Mouse (Mus musculus): ENCODE results near the gene Fam181a.

Gene Fam181a

DNA sequence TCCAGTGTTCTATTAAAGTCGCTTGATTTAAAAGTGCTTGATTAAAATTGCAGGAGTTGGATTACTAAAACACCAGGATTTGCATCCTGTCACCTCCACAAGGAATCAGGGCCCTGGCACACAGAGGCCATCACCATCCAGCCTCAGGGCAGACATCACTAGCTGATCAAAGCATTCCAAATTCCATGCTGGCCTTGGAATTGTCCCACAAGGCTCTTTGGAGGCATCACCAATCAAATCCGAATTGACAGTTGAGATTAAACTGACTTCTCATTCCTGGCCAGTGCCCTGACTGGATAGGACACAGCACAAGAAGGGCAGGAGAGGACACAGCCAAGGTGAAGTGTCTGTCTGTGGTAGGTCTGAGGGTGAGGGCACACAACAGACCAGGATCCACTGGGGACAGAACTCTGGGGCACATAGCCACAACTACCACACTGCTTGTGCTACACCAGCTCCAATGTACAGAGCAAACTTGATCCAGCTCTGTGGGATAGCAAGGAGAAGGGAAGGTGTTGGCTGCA, at the start of gene Fam181a:
TSS of gene Fam181a (plus strand) at position 232 of the 524 bp plus-strand sequence.
- in situ Hi-C loops (cut with MboI, MseI), result loop anchor here in 1 of 2 experiments (10.0 kb wide), 1 partner anchor 684 kb away; no protein-coding TSS in a partner anchor

- in situ Hi-C loops (cut with MboI, MseI), result no loop called here
Observed at GRCm38 (mm10) chr12:103262017-103262865, 48.5 kb upstream of the Fam181a start.

DNA sequence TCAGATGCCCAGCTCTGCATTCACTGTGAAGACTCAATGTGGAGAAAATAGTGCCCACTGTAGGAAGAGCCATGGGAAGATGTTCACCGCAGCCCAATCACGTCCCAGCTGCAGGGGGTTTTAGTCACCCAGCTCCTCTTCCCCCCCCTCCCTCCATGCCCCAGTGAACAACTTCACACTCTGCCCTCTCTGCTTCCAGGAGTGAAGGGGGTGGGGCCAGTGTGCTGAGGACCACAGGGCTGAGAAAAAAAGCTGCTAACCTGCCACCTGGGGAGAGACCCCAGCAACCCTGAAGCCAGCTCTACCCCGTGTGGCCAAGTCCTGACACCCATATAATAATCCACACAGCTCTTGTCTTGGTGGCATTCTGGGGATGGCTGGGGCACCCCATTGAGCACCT, 44.2 kb upstream of the Fam181a start:
- in situ Hi-C loops (cut with MboI, MseI), result no loop called here

DNA sequence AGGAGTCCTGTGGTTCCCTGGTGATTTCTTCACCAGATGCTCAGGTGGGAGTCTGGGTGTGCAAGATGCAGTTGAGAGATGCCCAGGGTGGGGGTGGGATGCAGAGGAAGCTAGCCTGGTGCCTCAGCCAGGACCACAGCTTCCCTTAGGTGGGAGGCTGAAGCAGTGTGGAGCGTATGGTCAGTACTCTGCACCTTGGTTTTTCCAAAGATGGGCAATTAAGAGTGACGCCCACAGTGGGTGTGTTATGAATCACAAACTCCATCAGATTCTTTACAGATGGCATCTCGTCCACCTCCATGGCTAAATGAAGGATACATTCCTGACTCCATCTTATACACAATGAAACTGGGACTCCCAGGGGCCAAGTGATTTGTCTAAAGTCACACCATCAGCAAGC, 38.6 kb upstream of the Fam181a start:
- in situ Hi-C loops (cut with MboI, MseI), result no loop called here

DNA sequence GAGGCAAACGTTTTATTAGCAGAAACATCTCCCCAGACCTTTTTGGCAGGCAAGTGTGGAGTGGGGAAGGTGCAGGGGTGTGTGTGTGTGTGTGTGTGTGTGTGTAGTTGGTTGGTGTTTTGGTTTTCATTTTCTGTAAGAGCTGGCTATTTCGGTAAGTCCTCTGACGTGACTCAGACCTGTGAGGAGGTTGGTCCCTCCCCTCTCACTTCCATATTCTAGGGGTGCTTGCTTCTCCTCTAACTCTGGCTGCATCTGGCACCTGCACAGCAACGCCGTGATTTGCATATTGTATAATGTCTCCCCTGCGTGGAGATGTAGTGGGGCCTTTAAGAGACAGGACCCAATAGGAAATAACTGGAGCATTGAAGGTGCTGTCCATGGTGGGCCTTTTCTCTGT, 37.7 kb upstream of the Fam181a start:
- in situ Hi-C loops (cut with MboI, MseI), result no loop called here

- in situ Hi-C loops (cut with MboI, MseI), result no loop called here
Observed at GRCm38 (mm10) chr12:103273732-103274131, 37.0 kb upstream of the Fam181a start.

DNA sequence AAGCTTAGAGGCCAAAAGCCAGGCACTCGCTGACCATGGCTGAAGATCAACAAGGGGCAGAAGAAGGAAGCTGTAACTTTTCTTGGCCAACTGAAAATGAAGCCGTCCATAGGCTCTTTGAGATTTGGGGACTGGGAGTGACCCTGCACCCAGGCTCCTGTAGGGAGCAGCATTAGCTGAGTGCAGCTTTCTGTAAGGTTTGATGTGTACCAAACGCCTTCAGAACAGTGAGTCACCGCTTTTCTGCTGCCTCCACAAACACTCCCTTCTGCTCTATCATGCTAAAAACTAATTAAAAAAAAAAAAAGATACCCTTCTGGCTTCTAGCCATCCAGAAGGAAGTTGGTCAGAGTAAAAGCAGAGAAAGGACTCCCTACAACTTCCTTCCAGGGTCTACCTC, 34.4 kb upstream of the Fam181a start:
- in situ Hi-C loops (cut with MboI, MseI), result no loop called here

DNA sequence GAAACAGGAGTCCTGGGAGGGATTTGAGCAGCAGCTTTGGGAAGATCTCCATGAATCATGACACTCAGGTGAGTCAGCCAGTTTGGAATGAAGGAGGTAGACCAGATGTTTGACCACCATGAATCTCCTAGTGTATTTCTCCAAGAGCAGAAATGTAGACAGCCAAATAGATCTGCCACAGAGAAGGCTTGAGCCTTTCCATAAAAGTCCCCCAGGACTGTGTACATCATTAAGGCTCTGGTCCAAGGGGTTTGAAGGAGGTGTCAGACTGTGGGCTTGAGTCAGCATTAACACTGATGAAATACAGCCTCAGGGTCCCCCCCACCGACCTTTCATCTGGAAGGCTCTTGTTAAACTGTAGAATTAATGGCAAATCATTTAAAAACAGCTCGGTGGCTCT, 29.3 kb upstream of the Fam181a start:
- in situ Hi-C loops (cut with MboI, MseI), result no loop called here

- in situ Hi-C loops (cut with MboI, MseI), result no loop called here
Observed at GRCm38 (mm10) chr12:103281912-103282311, 28.9 kb upstream of the Fam181a start.

DNA sequence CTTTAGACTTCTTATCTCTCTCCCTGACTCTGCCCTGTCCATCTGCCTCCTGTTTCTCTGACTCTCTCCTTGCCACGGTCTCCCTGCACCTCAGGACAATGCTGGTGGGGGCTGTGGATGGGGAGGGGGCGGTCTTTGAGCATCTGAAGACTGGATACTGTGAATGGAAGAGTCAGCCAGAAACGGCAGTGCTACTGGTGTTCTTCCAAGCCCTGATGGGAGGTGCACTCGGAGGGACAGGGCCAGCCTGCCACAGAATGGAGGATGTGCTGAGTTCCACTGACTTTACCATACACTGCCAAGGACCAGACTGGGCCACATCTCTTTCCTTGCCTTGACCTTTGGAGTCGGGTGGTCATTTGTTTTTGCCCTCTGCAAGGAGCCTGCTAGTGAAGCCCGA, 27.8 kb upstream of the Fam181a start:
- in situ Hi-C loops (cut with MboI, MseI), result no loop called here

DNA sequence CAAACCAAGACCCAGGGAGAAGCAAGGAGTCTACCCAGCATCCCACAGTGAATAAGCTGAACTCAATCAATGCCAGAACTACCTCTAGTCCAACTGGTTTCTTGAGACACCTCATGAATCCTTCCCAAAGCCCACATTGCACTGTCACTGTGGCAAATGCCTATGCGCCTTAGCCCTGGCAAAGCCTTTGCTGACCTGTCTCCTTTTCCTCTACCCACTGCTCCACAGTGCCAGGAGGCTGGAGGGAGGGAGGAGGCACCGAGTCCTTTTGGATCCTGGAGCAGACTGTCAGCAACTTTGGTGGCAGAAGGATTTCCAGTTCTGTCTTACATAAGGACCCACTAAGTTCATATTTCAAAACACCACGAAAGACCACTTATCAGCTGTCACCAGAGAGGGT, 27.4 kb upstream of the Fam181a start:
- in situ Hi-C loops (cut with MboI, MseI), result no loop called here

DNA sequence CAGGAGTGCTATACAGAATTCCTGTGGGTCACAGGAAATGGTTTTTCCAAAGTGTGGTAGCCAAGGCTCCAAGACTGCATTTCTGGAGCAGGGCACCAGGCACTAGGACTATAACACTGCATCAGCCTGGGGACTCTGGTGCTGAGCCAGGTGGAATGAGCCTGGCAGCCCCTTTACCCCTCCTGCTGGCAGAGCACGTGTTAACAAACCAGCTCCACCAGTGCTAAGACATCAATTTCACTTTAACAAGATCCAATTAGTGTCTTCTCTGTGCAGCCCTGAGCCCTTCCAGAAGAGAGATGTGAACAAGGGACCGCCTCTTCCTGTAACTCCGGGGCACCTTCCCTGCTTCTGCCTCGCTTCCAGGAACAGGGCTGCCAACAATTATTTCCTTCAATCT, 23.5 kb upstream of the Fam181a start:
- in situ Hi-C loops (cut with MboI, MseI), result no loop called here

GRCm38 (mm10) chr12:103292366-103292765, 18.4 kb upstream of the Fam181a start:
- in situ Hi-C loops (cut with MboI, MseI), result no loop called here

GRCm38 (mm10) chr12:103296292-103296691, 14.5 kb upstream of the Fam181a start:
- in situ Hi-C loops (cut with MboI, MseI), result no loop called here

DNA sequence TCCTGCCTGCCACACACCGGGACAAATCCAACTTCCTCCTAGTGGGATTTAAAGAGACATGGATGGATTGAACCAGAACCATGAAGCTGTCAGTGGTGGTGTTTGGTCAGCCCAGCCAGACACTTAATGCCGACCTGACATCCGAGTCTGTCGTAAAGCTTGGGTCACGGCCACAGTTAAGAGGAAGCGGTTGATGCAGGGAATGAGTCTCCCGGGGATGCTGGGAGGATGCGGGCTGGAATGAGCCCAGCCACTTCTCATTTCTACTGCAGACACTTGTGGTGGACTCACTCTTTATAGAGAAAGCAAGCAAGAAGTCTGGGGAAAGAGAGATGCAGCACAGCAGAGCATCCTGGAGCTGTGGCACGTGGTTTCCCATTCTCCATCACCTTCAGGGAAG, 10.3 kb upstream of the Fam181a start:
- in situ Hi-C loops (cut with MboI, MseI), result no loop called here

GRCm38 (mm10) chr12:103301645-103302044, 9.1 kb upstream of the Fam181a start:
- in situ Hi-C loops (cut with MboI, MseI), result no loop called here

DNA sequence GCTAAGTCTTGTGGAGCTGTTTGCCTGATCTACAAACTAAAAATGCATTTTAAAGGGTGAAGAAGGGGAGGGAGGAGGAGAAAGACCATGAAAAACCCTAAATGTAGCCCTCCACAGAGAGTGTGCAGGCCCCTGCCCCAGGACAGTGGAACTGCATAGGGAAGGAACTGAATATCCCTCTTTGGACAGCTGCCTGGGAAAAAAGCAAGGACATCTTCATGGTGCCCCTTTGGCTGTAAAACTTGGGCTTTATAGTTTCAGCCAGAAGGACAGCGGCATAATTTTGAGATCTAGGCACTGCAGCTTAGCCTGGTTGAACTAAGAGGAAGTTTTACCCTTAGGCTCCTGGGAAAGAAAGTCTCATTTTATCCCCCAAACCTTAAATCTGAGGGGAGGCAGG, 7.8 kb upstream of the Fam181a start:
- in situ Hi-C loops (cut with MboI, MseI), result no loop called here

- in situ Hi-C loops (cut with MboI, MseI), result loop anchor here (5.0 kb wide), 1 partner anchor 164 kb away; no protein-coding TSS in a partner anchor
Observed at GRCm38 (mm10) chr12:103306224-103306623, 4.6 kb upstream of the Fam181a start.

DNA sequence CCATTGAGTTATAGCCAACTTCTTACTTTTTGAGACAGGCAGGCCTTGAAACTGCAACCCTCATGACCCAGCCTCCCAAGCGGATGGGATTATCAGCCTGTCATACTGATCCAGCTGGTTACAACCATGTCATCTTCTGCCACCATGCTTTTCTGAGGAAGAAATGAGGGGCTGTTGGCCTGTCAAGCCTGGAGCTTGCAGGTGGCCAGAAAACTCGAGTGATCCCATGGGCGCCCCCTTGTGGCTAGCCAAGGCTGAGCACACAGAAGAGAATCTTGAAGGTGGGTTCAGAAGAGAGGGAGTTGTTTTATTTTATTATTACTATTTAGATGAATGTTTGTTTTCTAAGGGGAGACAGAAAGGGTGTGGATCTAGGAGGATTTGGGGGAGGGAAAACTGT, 4.1 kb upstream of the Fam181a start:
- in situ Hi-C loops (cut with MboI, MseI), result loop anchor here (5.0 kb wide), 1 partner anchor 164 kb away; no protein-coding TSS in a partner anchor

DNA sequence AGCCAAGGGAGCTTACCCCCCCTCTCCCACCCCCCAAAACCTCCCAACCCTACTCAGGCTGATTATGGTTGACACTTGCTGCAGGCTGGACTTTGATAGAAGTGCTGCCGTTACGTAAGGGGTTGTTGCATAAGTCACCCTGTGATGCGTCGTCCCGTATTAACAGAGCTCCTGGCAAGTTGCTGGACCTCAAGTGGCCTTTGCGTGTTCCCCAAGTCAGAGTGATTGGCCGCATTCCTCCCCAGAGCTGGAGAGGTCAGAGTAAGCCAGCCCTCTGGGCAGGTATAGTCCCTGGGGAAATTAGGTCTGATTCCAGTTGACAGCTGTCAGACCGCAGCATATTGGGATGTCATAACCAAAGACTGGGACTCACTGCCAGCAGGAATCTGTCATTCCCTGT, 1.1 kb downstream of the Fam181a start:
- in situ Hi-C loops (cut with MboI, MseI), result loop anchor here in 1 of 2 experiments (10.0 kb wide), 1 partner anchor 683 kb away; no protein-coding TSS in a partner anchor

- in situ Hi-C loops (cut with MboI, MseI), result loop anchor here in 1 of 2 experiments (10.0 kb wide), 1 partner anchor 682 kb away; no protein-coding TSS in a partner anchor
Observed at GRCm38 (mm10) chr12:103313274-103313673, 2.5 kb downstream of the Fam181a start.

DNA sequence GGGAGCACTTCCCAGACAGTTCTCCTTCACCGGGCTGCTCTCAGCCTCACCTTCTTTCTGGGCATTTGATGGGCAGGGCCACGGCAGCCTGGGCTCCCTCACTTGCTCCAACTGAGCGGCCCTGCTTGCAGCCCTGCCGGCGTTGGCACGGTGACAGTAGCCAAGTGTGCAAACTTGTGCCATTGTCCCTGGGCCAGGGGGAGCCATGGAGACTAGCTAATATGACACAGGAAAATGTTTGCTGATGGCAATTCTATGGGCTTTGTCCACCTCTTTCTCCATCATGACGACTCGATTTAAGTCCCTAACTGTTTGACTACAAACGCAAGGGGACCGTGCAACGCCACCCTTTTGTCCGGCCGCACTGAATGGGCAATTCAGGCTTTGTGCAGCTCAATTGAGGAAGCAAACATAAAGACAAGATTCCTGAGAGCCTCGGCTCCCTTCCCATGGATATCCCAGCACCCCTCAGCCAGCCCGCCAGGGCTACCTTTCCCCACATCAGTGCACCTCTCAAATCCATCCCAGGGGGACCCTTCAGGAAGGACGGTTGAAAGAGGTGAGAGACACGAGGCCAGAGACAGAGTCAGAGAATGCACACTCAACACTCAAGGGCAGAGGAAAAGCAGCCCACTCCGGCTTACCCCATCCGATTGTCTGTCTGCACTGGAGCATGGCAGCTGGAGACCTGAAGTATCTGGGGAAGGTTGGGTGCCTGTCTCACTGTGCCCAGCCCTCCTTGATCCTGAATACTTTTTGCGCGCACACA, 3.3 kb downstream of the Fam181a start:
- in situ Hi-C loops (cut with MboI, MseI), result loop anchor here in 1 of 2 experiments (10.0 kb wide), 1 partner anchor 681 kb away; no protein-coding TSS in a partner anchor

Data from T-helper 17 cell (primary cell).